Mouse (Mus musculus): ENCODE data around the gene Hs3st5. TPM values are rescaled to one million over a fixed set of nuclear protein-coding genes. Genes with fewer than 3 reads are reported as not detected.

Gene Hs3st5
- polyA plus RNA-seq, 1 experiment from 2014 or later = 0.08 TPM

GRCm38 (mm10) chr10:36795311-36795710 is 288.7 kb downstream of the Hs3st5 start:
- Histone ChIP-seq H3K27me3 (ENCODE audit: insufficient read depth, low read length) (no peaks in the 10 kb centered on the region), H3K27ac (ENCODE audit: low read depth) (no peak overlapping the region), H3K9ac (no peak overlapping the region), H3K36me3 (ENCODE audit: insufficient read depth) (no peaks in the 10 kb centered on the region), H3K9me3 (ENCODE audit: low read depth, low read length) (no peaks in the 10 kb centered on the region), H3K4me2 (no peak overlapping the region), H3K4me3 (ENCODE audit: low read depth, low read length) (no peak overlapping the region), H3K4me1 (ENCODE audit: insufficient read depth) (no peaks in the 10 kb centered on the region)
- DNase-seq (no peak), ATAC-seq (ENCODE audit: insufficient read depth) (no peak)
- TF ChIP-seq CTCF (IDR thresholded peaks at IDR 0.05; ENCODE audit: low read depth) = no peak

GRCm38 (mm10) chr10:36800925-36801482 is 294.4 kb downstream of the Hs3st5 start:
- H3K4me3 ChIP-seq (ENCODE audit: low read depth, low read length) = no peak overlapping the region
- no peaks in the 10 kb centered on the region for H3K4me1 ChIP-seq (ENCODE audit: insufficient read depth)
- WGBS = 18% methylated on average over 2 of the region's 2 CpGs
- TF ChIP-seq CTCF (IDR thresholded peaks at IDR 0.05; ENCODE audit: low read depth) = no peak
- DNase-seq (peak; percentile 30), ATAC-seq (ENCODE audit: insufficient read depth) (no peak)
- H3K27ac ChIP-seq (ENCODE audit: low read depth) = no peak overlapping the region
- no peaks in the 10 kb centered on the region for H3K36me3 ChIP-seq (ENCODE audit: insufficient read depth)
- no peak overlapping the region for H3K9ac ChIP-seq
- no peaks in the 10 kb centered on the region for H3K9me3 ChIP-seq (ENCODE audit: low read depth, low read length)
- no peaks in the 10 kb centered on the region for H3K27me3 ChIP-seq (ENCODE audit: insufficient read depth, low read length)
- no peak overlapping the region for H3K4me2 ChIP-seq

- ATAC-seq (ENCODE audit: insufficient read depth) = 0 out of 2 replicates have a peak, but pooled peaks have one; percentile 44
Measured at GRCm38 (mm10) chr10:36803705-36804104, 297.1 kb downstream of the Hs3st5 start.

DNA sequence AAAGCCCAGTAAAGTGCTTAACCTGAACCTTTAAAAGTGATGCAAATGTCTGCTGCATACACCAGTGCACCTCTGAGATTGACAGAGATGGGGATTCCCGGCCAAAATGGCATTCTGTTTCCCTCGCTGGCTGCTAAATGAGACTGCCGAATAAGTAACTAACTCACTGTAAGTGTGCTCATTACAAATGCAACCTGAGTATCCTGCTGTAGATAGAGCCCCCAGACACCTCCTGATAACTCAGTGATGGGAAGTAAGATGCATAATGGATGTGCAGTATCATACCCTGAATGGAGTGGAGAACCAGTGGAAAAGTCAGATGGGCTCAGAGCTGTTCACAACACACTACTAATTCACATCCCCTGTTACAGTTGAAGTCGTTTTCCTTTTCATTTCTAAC is 298.7 kb downstream of the Hs3st5 start:
- DNase-seq = no peak
- 66% methylated on average over 4 of the region's 4 CpGs for WGBS
- Histone ChIP-seq H3K9me3 (ENCODE audit: low read depth, low read length) (no peaks in the 10 kb centered on the region), H3K27ac (ENCODE audit: low read depth) (no peak overlapping the region), H3K4me3 (ENCODE audit: low read depth, low read length) (no peak overlapping the region), H3K4me1 (ENCODE audit: insufficient read depth) (no peaks in the 10 kb centered on the region), H3K36me3 (ENCODE audit: insufficient read depth) (no peaks in the 10 kb centered on the region), H3K9ac (no peak overlapping the region), H3K27me3 (ENCODE audit: insufficient read depth, low read length) (no peaks in the 10 kb centered on the region), H3K4me2 (no peak overlapping the region)
- TF ChIP-seq CTCF (IDR thresholded peaks at IDR 0.05; ENCODE audit: low read depth) = no peak
- no peak for ATAC-seq (ENCODE audit: insufficient read depth)

More at GRCm38 (mm10) chr10:36803705-36804104, 297.1 kb downstream of the Hs3st5 start:
- 15% methylated on average over 2 of the region's 2 CpGs for WGBS
- Histone ChIP-seq H3K9me3 (ENCODE audit: low read depth, low read length) (no peaks in the 10 kb centered on the region), H3K4me1 (ENCODE audit: insufficient read depth) (no peaks in the 10 kb centered on the region), H3K27ac (ENCODE audit: low read depth) (no peak overlapping the region), H3K27me3 (ENCODE audit: insufficient read depth, low read length) (no peaks in the 10 kb centered on the region), H3K4me2 (no peak overlapping the region), H3K4me3 (ENCODE audit: low read depth, low read length) (no peak overlapping the region), H3K36me3 (ENCODE audit: insufficient read depth) (no peaks in the 10 kb centered on the region), H3K9ac (no peak overlapping the region)
- TF ChIP-seq CTCF (IDR thresholded peaks at IDR 0.05; ENCODE audit: low read depth) = peak; percentile 18; the same call in 1 of the 2 replicates
- DNase-seq = peak; percentile 4

DNA sequence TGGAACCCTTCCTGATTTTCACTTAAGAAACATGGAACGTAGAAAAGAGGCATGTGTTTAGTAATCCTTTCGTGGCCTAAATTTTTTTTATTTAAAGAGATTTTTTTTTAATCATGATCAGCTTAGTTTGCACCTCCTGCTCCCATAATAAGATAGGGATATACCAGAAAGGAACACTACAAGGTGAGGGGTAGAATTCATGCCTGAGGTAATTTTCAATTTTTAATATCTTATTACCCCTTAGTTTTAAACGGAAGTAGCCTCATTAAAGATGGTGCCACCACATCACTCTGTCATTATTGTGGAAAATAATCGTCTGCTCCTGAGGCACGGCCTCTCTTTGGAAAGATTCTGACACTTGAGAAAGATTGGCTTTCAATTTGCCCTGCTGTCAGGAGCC is 299.2 kb downstream of the Hs3st5 start:
- H3K4me3 ChIP-seq (ENCODE audit: low read depth, low read length) = no peak overlapping the region
- H3K27ac ChIP-seq (ENCODE audit: low read depth) = no peak overlapping the region
- WGBS = 67% methylated on average over 5 of the region's 5 CpGs
- no peak for TF ChIP-seq CTCF (IDR thresholded peaks at IDR 0.05; ENCODE audit: low read depth)
- no peaks in the 10 kb centered on the region for H3K27me3 ChIP-seq (ENCODE audit: insufficient read depth, low read length)
- no peaks in the 10 kb centered on the region for H3K9me3 ChIP-seq (ENCODE audit: low read depth, low read length)
- H3K9ac ChIP-seq = no peak overlapping the region
- H3K4me1 ChIP-seq (ENCODE audit: insufficient read depth) = no peaks in the 10 kb centered on the region
- DNase-seq (no peak), ATAC-seq (ENCODE audit: insufficient read depth) (no peak)
- no peaks in the 10 kb centered on the region for H3K36me3 ChIP-seq (ENCODE audit: insufficient read depth)
- H3K4me2 ChIP-seq = no peak overlapping the region

GRCm38 (mm10) chr10:36807007-36807406 is 300.4 kb downstream of the Hs3st5 start:
- H3K9ac ChIP-seq = no peak overlapping the region
- no peak overlapping the region for H3K4me2 ChIP-seq
- no peaks in the 10 kb centered on the region for H3K9me3 ChIP-seq (ENCODE audit: low read depth, low read length)
- ATAC-seq (ENCODE audit: insufficient read depth) (no peak), DNase-seq (no peak)
- no peaks in the 10 kb centered on the region for H3K4me1 ChIP-seq (ENCODE audit: insufficient read depth)
- WGBS = 48% methylated on average over 5 of the region's 5 CpGs
- H3K27me3 ChIP-seq (ENCODE audit: insufficient read depth, low read length) = no peaks in the 10 kb centered on the region
- TF ChIP-seq CTCF (IDR thresholded peaks at IDR 0.05; ENCODE audit: low read depth) = no peak
- H3K4me3 ChIP-seq (ENCODE audit: low read depth, low read length) = no peak overlapping the region
- no peak overlapping the region for H3K27ac ChIP-seq (ENCODE audit: low read depth)
- no peaks in the 10 kb centered on the region for H3K36me3 ChIP-seq (ENCODE audit: insufficient read depth)

DNA sequence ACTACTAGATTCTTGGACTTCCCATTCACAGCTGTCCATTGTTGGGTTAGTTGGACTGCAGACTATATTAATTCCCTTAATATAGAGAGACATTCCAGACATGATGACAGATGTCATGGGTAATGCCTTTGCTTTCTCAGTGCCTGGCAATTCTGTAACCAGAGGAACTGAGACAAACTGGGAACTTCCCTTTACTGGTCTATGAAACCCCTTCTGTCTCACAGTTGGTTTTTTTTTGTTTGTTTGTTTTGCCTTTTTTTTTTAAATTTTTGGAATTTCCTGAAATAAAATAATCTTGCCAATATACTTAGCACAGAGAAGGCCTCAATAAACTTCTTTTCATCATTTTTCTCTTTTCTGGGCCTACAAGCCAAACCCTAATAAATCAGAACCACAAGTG is 312.3 kb downstream of the Hs3st5 start:
- ATAC-seq (ENCODE audit: insufficient read depth) = no peak
- no peak for DNase-seq
- no peak for TF ChIP-seq CTCF (IDR thresholded peaks at IDR 0.05; ENCODE audit: low read depth)
- Histone ChIP-seq H3K4me3 (ENCODE audit: low read depth, low read length) (no peak overlapping the region), H3K36me3 (ENCODE audit: insufficient read depth) (no peaks in the 10 kb centered on the region), H3K9me3 (ENCODE audit: low read depth, low read length) (no peaks in the 10 kb centered on the region), H3K4me2 (no peak overlapping the region), H3K9ac (no peak overlapping the region), H3K27me3 (ENCODE audit: insufficient read depth, low read length) (no peaks in the 10 kb centered on the region), H3K27ac (ENCODE audit: low read depth) (no peak overlapping the region), H3K4me1 (ENCODE audit: insufficient read depth) (no peaks in the 10 kb centered on the region)

DNA sequence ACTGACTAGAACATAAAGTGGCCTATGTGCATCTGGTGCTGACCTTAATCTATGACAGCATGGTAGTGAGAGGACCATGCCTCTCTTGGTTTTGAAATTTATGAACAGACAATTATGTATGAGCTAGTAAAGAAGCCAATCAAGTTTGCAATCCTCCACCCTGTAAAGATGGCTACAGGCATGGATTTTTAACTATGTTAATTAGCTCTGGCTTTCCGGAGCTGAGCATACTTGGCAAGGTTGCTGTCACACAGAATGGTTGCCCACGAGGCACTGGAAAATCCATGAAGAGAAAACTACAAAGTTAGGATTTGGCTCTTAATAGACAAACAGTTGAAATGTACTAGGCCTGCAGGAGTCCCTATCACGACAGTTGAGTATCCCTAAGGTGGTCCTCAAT is 322.5 kb downstream of the Hs3st5 start:
- no peaks in the 10 kb centered on the region for H3K4me1 ChIP-seq (ENCODE audit: insufficient read depth)
- no peak overlapping the region for H3K4me3 ChIP-seq (ENCODE audit: low read depth, low read length)
- DNase-seq (no peak), ATAC-seq (ENCODE audit: insufficient read depth) (no peak)
- no peaks in the 10 kb centered on the region for H3K9me3 ChIP-seq (ENCODE audit: low read depth, low read length)
- no peaks in the 10 kb centered on the region for H3K27me3 ChIP-seq (ENCODE audit: insufficient read depth, low read length)
- WGBS = 78% methylated on average over 3 of the region's 3 CpGs
- no peak for TF ChIP-seq CTCF (IDR thresholded peaks at IDR 0.05; ENCODE audit: low read depth)
- no peak overlapping the region for H3K9ac ChIP-seq
- no peaks in the 10 kb centered on the region for H3K36me3 ChIP-seq (ENCODE audit: insufficient read depth)
- H3K4me2 ChIP-seq = no peak overlapping the region
- H3K27ac ChIP-seq (ENCODE audit: low read depth) = no peak overlapping the region
